Mouse (Mus musculus) spleen, adult 18-20 months (tissue): Measurements from ENCODE around the gene Hcfc2.
A peak's percentile ranks its signal among the peaks of the same experiment; 100 is the strongest.

Experiments used
- DNase-seq, 2 experiments: peaks; one replicate each; pipeline ENCODE4 v3.0.0; 2022; ENCODE audit warnings: mixed read lengths in 2 of 2

The Hcfc2 gene

GRCm38 (mm10) chr10:82741876-82742275 is 45.9 kb downstream of the Hcfc2 start:
- no peak for DNase-seq

- DNase-seq: no peak
Observed at GRCm38 (mm10) chr10:82742578-82742977, 46.6 kb downstream of the Hcfc2 start.

GRCm38 (mm10) chr10:82744296-82744695 is 48.3 kb downstream of the Hcfc2 start:
- no peak for DNase-seq

GRCm38 (mm10) chr10:82745301-82745700 is 49.3 kb downstream of the Hcfc2 start:
- no peak for DNase-seq

- DNase-seq: no peak
Observed at GRCm38 (mm10) chr10:82746988-82747850, 51.3 kb downstream of the Hcfc2 start.

GRCm38 (mm10) chr10:82750778-82751177 is 54.8 kb downstream of the Hcfc2 start:
- DNase-seq: no peak

GRCm38 (mm10) chr10:82752921-82753320 is 57.0 kb downstream of the Hcfc2 start:
- DNase-seq: no peak

- no peak for DNase-seq
Observed at GRCm38 (mm10) chr10:82754642-82755041, 58.7 kb downstream of the Hcfc2 start.

GRCm38 (mm10) chr10:82755213-82755890 is 59.4 kb downstream of the Hcfc2 start:
- no peak for DNase-seq

GRCm38 (mm10) chr10:82756466-82756865 is 60.5 kb downstream of the Hcfc2 start:
- no peak for DNase-seq

GRCm38 (mm10) chr10:82757341-82757740 is 61.4 kb downstream of the Hcfc2 start:
- no peak for DNase-seq

GRCm38 (mm10) chr10:82758368-82758767 is 62.4 kb downstream of the Hcfc2 start:
- DNase-seq: no peak

GRCm38 (mm10) chr10:82758878-82759277 is 62.9 kb downstream of the Hcfc2 start:
- DNase-seq: no peak

GRCm38 (mm10) chr10:82759706-82760105 is 63.7 kb downstream of the Hcfc2 start:
- DNase-seq: no peak

GRCm38 (mm10) chr10:82761037-82761811 is 65.3 kb downstream of the Hcfc2 start:
- DNase-seq: no peak

- DNase-seq: peak; percentile 28 to 47
Observed at GRCm38 (mm10) chr10:82762756-82763681, 67.1 kb downstream of the Hcfc2 start.

GRCm38 (mm10) chr10:82763840-82764631 is 68.1 kb downstream of the Hcfc2 start, which contains the start of gene Nfyb:
TSS of gene Nfyb (minus strand) at chr10:82764144.
- DNase-seq: peak; percentile 92 to 97

GRCm38 (mm10) chr10:82768901-82769300 is 72.9 kb downstream of the Hcfc2 start:
- no peak for DNase-seq

- no peak for DNase-seq
Observed at GRCm38 (mm10) chr10:82770713-82771112, 74.8 kb downstream of the Hcfc2 start.

GRCm38 (mm10) chr10:82771595-82772170 is 75.7 kb downstream of the Hcfc2 start:
- DNase-seq: no peak

- no peak for DNase-seq
Observed at GRCm38 (mm10) chr10:82774841-82775240, 78.9 kb downstream of the Hcfc2 start.
